Mouse (Mus musculus): Measurements from ENCODE around the gene Slc15a5.

DNA sequence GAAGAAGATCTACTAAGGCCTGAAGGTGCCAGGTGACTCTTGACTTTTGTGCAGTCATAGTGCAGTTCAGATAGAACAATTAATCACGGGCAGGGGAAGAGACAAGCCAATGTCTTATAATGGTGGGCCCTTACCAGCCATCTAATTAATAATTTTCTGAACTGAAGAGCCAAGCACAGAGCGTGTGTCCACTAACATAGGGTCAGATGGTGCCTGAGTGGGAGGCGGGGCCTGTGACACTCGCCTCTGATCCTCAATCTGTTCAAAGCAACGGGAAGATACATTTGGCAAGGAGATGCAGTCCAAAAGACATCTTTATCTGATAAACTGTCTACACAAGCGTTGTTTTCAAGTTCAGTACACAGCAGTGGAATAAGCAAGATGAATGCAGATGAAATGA, 122.1 kb downstream of the Slc15a5 start:
- TF ChIP-seq CTCF (IDR thresholded peaks at IDR 0.05; ENCODE audit: borderline replicate concordance, control insufficient read depth, extremely low read depth, insufficient read depth, low read length, poor library complexity) (no peak), POLR2A (IDR thresholded peaks at IDR 0.05; ENCODE audit: control insufficient read depth, extremely low read depth, insufficient read depth, low read length, poor library complexity) (no peak)
